Mouse (Mus musculus) spleen, postnatal 4 days (tissue): ENCODE data around the gene Patl2.
"Not testable (repeated sequence)": the region's sequence is repeated elsewhere in the genome, so short reads cannot be mapped to it uniquely, and the experiment has no call there.

Experiments
- DNase-seq, 2 experiments: peaks; one replicate each; pipeline ENCODE4 v3.0.0; 2022; ENCODE audit warnings: low spot score in 2 of 2

The Patl2 gene

DNA sequence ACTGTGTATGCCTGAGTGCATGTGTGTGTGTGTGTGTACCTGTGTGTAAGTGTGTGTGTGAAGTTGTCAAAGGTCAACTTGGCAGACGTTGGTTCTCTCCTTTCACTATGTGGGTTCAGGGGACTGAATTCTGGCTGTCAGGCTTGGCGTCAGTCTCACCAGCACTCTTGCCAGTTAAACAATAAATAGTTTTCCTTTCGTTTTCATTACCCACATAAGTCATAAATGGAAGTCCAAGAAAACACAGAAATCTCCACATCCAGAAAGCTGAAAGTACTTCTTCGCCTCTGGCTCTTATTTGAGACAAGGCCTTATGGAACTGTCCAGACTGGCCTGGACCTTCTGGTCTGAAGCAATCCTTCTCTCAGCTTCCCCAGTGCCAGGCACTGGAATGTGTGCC, 40.2 kb downstream of the Patl2 start:
- DNase-seq = no peak

DNA sequence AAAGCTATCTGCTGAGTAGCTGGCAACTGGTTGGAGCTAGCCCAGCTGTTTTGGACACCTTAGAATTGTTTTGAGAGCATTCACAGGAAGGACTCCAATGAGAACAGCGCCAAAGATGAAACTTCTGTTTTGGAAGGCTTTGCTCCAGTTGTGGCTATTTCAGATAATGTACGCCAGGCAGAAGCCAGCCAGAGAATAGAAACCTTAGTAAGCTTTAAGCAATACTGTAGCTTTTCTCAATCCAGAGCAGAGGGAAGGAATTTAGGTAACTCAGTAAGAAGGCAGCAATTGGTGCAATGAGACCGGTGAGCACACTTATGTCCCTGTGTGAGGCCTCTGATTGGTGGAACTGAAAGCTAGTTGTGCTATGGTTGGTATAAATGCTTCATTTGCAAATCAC, 42.9 kb downstream of the Patl2 start:
- no peak for DNase-seq

DNA sequence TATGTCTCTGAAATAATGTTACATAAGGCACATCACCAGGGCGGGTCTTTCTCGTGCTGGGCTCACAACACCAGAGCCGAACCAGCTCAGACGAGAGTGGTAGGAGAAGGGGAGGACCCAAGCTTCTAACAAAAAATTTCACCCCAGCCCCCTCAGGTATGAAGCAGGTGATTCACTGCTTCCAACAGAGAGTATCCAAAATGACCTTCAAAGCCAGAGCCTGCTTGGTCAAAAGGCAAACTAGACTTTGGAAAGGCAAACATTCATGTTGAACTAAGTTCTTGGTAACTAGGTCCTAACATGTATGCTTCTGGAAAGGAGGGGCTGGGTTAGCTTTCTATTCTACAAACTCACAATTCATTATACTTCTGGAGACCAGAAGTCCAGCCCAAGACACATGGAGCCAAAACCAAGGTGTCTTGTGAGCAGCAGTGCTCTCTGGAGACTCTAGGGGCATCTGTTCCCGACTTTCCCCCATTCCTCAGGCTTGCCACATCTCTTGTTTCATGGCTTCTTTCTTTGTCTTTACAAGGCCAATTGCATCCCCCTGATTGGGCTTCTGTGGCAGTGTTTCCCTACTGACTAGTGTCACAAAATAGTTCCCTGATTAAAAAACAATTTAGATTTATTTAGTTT, 44.5 kb downstream of the Patl2 start:
- no peak for DNase-seq

- DNase-seq = no peak
These were observed 45.2 kb downstream of the Patl2 start for GRCm38 (mm10) chr2:122140815-122141214.

DNA sequence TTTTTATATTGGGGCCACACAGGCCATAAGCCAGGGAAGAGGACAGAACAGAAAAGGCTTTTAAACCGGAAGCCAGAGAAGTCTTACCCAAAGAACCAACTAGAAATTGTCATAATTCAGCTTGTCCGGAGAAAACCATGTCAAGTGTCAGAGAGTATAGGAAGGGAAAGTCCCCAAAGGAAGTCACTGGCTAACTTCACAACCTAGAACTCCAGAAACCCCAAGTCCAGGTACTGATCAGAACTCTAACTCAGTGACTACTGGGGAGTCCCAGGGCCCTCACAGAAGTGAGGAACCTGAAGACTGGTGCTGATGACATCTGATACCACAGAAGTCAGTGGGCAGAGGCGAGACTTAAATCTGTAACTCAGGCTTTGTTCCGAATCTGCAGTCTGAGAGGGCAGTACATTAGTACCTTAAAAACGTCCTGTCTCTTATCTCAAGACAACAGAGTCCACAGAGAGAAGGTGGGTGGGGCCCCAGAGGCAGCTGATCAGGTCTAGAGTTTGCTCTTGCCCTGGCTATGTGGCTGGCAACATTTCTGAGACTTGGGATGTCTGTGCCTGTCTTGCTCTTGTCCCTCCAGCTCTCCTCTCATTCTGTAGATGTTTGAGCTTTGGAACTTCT, 48.0 kb downstream of the Patl2 start:
- peak; percentile 69 to 73 for DNase-seq

- no peak for DNase-seq
These were observed 53.4 kb downstream of the Patl2 start for GRCm38 (mm10) chr2:122132618-122133017.

DNA sequence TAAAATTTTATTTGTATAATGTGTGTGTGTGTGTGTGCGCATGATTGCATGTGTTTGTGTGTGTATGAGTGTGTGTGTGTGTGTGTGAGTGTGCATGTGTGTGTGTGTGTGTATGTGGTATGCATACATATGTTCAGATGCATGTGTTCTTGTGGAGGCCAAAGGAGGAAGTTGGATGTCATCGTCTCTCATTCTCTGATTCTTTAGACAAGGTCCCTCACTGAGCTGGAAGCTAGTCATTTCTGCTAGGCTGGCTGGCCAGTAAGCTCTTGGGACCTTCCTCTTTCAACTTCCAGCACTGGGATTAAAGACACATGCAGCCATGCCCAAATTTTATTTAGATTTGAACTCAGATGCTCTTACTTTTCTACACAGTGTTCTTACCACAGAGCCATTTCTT, 53.9 kb downstream of the Patl2 start:
- no peak for DNase-seq

DNA sequence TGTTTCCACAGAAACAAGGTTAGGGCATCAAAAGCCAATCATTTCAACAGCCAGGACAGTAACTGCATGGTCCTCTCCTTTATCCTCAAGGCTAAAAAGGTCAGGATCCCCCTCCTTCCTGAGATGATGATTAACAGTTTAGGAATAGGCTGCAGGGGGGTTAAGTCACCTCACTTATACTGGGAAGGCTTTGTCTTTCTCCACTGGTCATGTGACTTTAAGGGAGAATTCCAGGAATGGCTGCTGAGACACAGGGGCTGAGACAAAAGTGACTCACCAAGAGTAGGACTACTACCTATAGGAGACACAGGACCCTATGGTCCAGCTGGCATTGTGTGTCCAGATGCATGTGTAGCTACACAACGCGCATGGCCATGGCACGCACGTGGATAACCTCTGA, 58.4 kb downstream of the Patl2 start:
- DNase-seq = no peak

DNA sequence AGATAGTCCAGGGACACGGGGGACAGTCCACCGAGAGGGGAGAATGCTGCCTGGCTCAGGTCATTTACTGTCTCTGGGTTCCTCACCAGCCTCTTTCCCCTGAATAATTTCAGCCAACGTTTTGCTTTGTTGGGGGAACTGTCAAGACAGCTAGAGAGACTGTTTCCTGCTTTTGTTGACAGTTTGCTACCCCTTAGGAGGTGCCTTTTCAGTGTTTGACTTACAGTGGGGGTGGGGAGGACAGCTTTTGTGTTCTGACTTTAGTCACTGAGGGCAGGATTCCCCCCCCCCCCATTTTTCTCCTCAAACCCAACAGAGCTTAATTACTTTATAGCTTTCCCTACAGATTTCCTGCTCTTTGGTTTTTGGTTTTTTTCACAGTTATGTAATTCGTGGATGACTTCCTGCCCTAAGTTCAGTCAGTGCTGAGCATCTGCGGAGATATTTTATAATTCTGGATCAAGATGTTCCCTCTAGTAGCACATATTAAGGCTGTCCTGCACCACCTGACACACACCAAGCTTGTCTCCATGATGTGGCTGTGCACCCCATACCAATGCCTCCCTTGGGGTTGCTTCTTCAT, 59.1 kb downstream of the Patl2 start:
- DNase-seq = no peak

DNA sequence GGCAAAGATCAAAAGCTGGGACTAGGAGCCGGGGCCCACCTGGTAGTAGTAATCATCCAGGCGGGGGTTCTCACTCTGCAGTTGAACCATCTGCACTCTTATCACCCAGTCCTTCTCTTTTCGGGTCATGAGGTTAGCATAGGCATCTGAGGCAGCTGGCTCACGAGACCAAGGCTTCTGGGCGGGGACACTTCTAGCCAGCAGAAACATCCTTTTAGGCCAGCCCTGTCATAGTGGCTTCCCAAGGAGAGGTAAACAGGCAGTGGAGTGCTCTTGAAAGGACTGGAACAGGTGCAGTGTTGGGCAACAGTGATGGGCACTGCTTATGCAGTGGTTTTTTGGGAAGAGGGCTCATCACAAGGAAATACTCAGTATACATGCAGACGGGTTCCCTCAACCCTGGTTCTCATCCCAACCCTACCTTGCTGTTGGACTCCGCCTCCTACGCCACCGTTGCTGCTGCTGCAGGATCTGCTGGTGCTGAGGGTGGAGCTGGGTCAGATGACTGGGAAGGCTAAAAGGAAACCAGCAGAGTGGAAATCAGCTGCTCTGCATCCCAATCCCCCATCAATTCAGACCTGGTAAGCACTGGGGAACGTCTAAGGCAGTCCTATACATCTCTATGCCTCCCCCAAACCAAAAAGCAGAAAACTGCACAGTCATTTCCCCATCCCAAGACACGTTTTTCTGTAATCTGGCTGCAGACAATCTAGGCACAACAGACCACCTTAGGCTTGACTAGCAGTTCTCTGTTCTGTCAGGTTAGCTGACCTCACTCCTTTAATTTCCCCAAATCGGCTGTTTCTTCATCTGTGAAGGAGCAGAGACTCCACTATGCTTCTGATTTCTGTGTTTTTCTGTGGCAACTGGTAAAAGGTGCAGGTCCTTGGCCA, 60.1 kb downstream of the Patl2 start:
- DNase-seq = no peak

GRCm38 (mm10) chr2:122117961-122118958, 67.7 kb downstream of the Patl2 start, which contains the start of gene Spg11:
Gene Spg11 (minus strand): TSS chr2:122118386.
- peak; percentile 96 to 97 for DNase-seq

DNA sequence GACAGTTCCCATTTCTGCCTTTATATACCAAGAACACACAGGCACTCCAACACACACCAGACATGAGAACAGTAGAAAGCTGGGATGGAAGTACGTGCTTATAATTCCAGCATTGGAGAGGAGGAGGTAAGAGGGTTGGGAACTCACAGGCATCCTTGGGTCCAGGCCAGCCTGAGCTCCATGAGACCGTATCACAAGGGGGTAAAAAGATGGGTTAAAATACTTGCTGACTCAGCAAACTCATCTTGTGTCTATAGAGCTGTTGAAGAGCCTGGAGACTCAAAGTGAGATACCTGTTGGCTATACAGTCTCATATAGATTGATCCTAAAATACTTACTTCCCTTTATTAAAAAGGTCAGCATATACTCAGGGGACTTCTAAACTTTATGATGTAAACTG, 69.1 kb downstream of the Patl2 start:
- DNase-seq = no peak

GRCm38 (mm10) chr2:122109714-122110113, 76.3 kb downstream of the Patl2 start:
- no peak for DNase-seq

- DNase-seq = no peak
These were observed 77.9 kb downstream of the Patl2 start for GRCm38 (mm10) chr2:122108101-122108500.

DNA sequence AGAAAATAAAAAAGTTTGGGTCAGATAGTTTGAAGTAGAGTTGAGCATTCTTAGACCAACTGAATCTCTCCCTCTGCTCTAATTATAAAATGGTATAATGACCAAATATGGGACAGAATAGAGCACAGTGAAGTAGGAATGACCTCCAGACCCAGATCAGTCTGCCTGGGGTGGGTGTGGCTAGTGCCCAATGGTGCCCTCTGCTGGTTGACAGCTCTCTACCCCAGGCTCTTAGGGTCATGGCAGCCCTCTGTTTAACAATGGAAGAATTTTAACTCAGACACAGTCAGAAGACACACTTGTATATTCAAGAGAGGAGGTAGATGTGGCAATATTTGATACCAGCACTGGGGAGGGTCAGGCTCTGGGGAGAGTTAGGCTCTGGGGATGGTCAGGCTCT, 83.9 kb downstream of the Patl2 start:
- peak in 1 of 2 experiments; percentile 39 for DNase-seq

DNA sequence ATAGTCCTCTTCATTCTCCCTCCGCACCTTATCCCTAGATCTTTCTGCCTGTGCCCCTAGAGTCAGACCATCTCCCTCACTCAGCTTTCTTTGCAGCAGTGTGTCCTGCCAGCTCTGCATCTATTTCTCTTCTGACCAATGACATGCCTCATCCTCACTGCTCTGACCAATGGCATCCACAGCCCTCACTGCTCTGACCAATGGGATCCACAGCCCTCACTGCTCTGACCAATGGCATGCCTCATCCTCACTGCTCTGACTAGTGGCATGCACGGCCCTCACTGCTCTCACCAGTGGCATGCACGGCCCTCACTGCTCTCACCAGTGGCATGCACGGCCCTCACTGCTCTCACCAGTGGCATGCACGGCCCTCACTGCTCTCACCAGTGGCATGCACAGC, 88.3 kb downstream of the Patl2 start:
- not testable (repeated sequence) for DNase-seq

DNA sequence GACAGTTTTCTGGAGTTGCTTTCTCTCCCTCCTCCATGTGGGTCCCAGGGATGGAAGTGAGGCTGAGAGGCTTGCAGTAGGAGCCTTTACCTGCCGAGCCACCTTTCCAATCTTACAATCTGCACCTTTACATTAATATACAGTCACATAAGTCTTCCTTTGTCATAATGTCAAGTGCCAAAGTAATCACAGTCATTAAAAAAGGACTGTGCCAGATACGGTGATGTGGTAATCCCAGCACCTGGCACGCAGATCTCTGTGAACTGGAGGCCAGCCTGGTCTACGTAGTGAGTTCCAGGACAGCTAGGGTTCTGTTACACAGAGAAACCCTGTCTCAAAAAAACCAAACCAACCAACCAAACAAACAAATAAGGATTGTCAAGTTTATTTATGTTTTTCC, 92.1 kb downstream of the Patl2 start:
- no peak for DNase-seq

- no peak for DNase-seq
These were observed 99.5 kb downstream of the Patl2 start for GRCm38 (mm10) chr2:122086446-122086845.

- no peak for DNase-seq
These were observed 104.1 kb downstream of the Patl2 start for GRCm38 (mm10) chr2:122081728-122082456.
